Mouse (Mus musculus) thymus, adult 2 months (tissue): ENCODE measurements around the gene Aven. TPM values are rescaled to one million over a fixed set of nuclear protein-coding genes. Genes with fewer than 3 reads are reported as not detected.

Experiments
- DNase-seq: peaks from one replicate; pipeline ENCODE4 v3.0.0; 2021
- H3K27ac ChIP-seq: fragments of 200-500 bp; 2 replicates; pipeline ENCODE4 v1.5.1; 2012; ENCODE audit warnings: low read length, control low read depth; ENCODE audit not compliant: control insufficient read depth, insufficient read depth
- H3K27me3 ChIP-seq: fragments of 200-500 bp; 2 replicates; pipeline ENCODE4 v1.6.1; 2012; ENCODE audit warnings: mild to moderate bottlenecking, low read length, moderate library complexity, mixed read lengths; ENCODE audit not compliant: control insufficient read depth, insufficient read depth
- H3K36me3 ChIP-seq: fragments of 200-500 bp; 2 replicates; pipeline ENCODE4 v1.6.1; 2012; ENCODE audit warnings: mild to moderate bottlenecking, low read length, moderate library complexity; ENCODE audit not compliant: control insufficient read depth, insufficient read depth
- H3K4me1 ChIP-seq: fragments of 200-500 bp; replicated peaks from 2 replicates; pipeline ENCODE4 v1.6.1; 2012; ENCODE audit warnings: low read length; ENCODE audit not compliant: control insufficient read depth, insufficient read depth
- H3K4me3 ChIP-seq: fragments of 200-500 bp; 2 replicates; pipeline ENCODE4 v1.5.1; 2012; ENCODE audit warnings: mild to moderate bottlenecking, low read length, control low read depth, moderate library complexity; ENCODE audit not compliant: control insufficient read depth, insufficient read depth
- CTCF ChIP-seq: fragments of 200-500 bp; IDR thresholded peaks from 2 replicates; pipeline ENCODE4 v1.5.1; 2012; ENCODE audit warnings: mild to moderate bottlenecking, control low read depth, low read length, moderate library complexity, borderline replicate concordance; ENCODE audit not compliant: control insufficient read depth, poor library complexity, insufficient read depth; ENCODE audit errors: extremely low read depth
- POLR2A ChIP-seq: fragments of 200-500 bp; IDR thresholded peaks from 2 replicates; pipeline ENCODE4 v1.6.1; 2012; ENCODE audit warnings: mild to moderate bottlenecking, low read length, control low read depth, moderate library complexity; ENCODE audit not compliant: control insufficient read depth, poor library complexity, insufficient read depth; ENCODE audit errors: extremely low read depth
- WGBS: fragments of 180-500 bp; shearing (Covaris S2); methylation state at CpG from one replicate; pipeline ENCODE4 v1.1.7; 2018; 5-methylcytosine and 5-hydroxymethylcytosine counted together
- polyA plus RNA-seq: library from polyadenylated mRNA; depleted of rRNA; stranded (reverse); fragments of >200 nt; gene quantifications from 2 replicates; pipeline ENCODE4 v1.2.3, GENCODE M21; 2012

The Aven gene
- polyA plus RNA-seq, 1 experiment, result 5.9 TPM

- Histone ChIP-seq H3K27me3 (no peaks in the 10 kb centered on the region), H3K27ac (no peak overlapping the region), H3K36me3 (no peaks in the 10 kb centered on the region), H3K4me3 (no peak overlapping the region), H3K4me1 (no peaks in the 10 kb centered on the region)
- TF ChIP-seq CTCF (no peak), POLR2A (no peak)
- no peak for DNase-seq
- 88% methylated on average over 4 of the region's 4 CpGs for WGBS
Observed at GRCm38 (mm10) chr2:112566290-112567085, 73.7 kb downstream of the Aven start.

- Histone ChIP-seq H3K4me3 (no peak overlapping the region), H3K36me3 (no peaks in the 10 kb centered on the region), H3K4me1 (no peaks in the 10 kb centered on the region), H3K27ac (no peak overlapping the region), H3K27me3 (no peaks in the 10 kb centered on the region)
- DNase-seq, result no peak
- no peak for TF ChIP-seq CTCF
- 93% methylated on average over 4 of the region's 4 CpGs for WGBS
Observed at GRCm38 (mm10) chr2:112567786-112568185, 75.0 kb downstream of the Aven start.

GRCm38 (mm10) chr2:112590985-112591384 lies 98.2 kb downstream of the Aven start:
- Histone ChIP-seq H3K27me3 (no peaks in the 10 kb centered on the region), H3K27ac (no peak overlapping the region), H3K36me3 (no peaks in the 10 kb centered on the region), H3K4me1 (no peaks in the 10 kb centered on the region), H3K4me3 (no peak overlapping the region)
- DNase-seq, result no peak
- WGBS, result 87% methylated on average over 7 of the region's 7 CpGs
- TF ChIP-seq POLR2A (no peak), CTCF (no peak)

GRCm38 (mm10) chr2:112591451-112591871 lies 98.7 kb downstream of the Aven start:
- H3K4me1 ChIP-seq, result no peaks in the 10 kb centered on the region
- 90% methylated on average over 6 of the region's 6 CpGs for WGBS
- no peaks in the 10 kb centered on the region for H3K27me3 ChIP-seq
- no peak overlapping the region for H3K4me3 ChIP-seq
- DNase-seq, result no peak
- H3K27ac ChIP-seq, result no peak overlapping the region
- no peaks in the 10 kb centered on the region for H3K36me3 ChIP-seq
- no peak for TF ChIP-seq POLR2A
- no peak for TF ChIP-seq CTCF

GRCm38 (mm10) chr2:112593322-112593721 lies 100.6 kb downstream of the Aven start:
- 88% methylated on average over 2 of the region's 2 CpGs for WGBS
- Histone ChIP-seq H3K27me3 (no peaks in the 10 kb centered on the region), H3K4me3 (no peak overlapping the region), H3K4me1 (no peaks in the 10 kb centered on the region), H3K27ac (no peak overlapping the region), H3K36me3 (no peaks in the 10 kb centered on the region)
- TF ChIP-seq CTCF (no peak), POLR2A (no peak)
- DNase-seq, result no peak

- Histone ChIP-seq H3K36me3 (no peaks in the 10 kb centered on the region), H3K4me1 (no peaks in the 10 kb centered on the region), H3K4me3 (no peak overlapping the region), H3K27me3 (no peaks in the 10 kb centered on the region), H3K27ac (no peak overlapping the region)
- WGBS, result 96% methylated on average over 2 of the region's 2 CpGs
- TF ChIP-seq POLR2A, result no peak
- no peak for TF ChIP-seq CTCF
- DNase-seq, result no peak
Observed at GRCm38 (mm10) chr2:112593781-112594180, 101.0 kb downstream of the Aven start.
